Mouse (Mus musculus) granulocyte monocyte progenitor cell, adult 5-6 weeks (primary cell): ENCODE results near the gene Crebrf. TPM values are rescaled to one million over a fixed set of nuclear protein-coding genes. Genes with fewer than 3 reads are reported as not detected.

Source experiments
- ATAC-seq: replicated peaks from 2 replicates; pipeline ENCODE4 v1.8.0; 2016; ENCODE audit warnings: mild to moderate bottlenecking, moderate TSS enrichment, inconsistent platforms; ENCODE audit not compliant: poor library complexity, severe bottlenecking
- total RNA-seq, 2 experiments: library from RNA; stranded (forward) in 1 of 2; stranded (reverse) in 1 of 2; fragments of 200-712, 200-1000 nt in 1 of 2; fragments of >200 nt in 1 of 2; fragmentation: Nextera tagmentation in 1 of 2; gene quantifications; 2 replicates each; pipeline ENCODE4 v1.2.3; 2014 to 2017

Gene Crebrf
- total RNA-seq, 2 experiments from 2014 or later = 17.0 to 30.0 TPM

DNA sequence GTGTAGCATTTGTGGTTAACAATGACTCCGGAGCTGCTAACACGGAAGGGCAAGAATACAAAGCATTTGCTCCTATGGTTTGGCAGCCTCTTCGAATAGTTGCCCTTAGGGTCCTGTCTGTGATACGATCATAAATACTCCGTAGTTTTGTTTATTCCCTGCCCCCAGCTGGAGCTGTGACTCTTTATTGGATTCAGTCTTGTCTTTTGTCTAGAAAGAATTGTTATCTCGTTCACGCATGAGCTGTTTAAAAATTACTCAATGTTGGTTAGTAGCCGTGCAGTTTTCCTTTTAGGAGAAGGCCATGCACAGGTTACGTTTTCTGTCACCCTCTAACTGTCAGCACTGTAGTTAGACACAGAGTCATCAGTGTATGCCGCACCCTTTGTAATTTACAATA, 60.8 kb downstream of the Crebrf start:
- ATAC-seq = no peak

DNA sequence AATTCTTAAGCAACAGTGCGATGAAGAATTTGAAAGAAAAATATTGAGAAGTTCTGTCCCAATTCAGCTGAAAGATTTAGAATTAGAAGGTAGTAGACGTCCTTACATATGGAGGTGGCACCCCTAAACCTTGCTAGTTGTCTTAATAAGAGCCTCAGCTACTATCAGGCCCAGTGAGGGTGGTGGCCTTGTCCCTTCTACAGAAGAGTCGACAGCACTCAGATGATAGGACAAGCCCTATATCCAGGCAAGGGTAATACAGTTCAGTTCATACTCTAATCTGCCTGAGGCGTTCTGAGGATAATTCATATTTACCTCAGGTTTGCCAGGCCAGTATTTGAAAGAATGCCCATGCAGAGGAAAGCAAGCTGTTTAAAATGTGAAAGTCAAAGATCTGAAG, 62.6 kb downstream of the Crebrf start:
- no peak for ATAC-seq

DNA sequence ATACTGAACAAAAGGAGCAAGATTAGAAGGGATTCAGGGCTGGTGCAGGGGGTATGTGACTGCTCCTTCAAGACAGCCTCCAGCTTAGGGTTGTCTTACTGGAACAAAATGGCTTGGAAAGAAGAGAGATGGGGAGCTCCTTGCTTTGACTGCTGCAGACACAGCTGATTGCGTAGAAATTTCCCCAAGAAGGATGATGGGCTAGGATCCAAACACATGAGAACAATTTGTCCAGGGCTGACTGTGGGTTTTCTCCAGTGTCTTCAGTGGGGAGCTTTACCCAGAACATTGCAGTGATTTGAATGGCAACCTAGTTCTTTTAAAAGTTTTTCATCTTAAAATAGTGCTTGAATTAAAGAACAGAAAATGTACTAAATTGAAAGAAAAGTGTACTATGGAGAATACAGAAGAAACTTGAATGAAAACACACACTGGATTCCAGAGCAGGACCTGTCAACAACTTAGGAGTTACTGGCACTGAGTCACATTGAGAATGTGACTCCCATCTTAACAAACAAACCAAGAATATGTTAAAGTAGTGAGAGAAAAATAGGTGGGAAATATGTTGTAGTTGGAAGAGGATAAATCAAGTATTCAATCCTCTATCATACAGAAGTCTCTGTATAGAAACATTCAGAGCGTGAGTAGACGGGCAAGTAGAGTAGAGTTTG, 63.1 kb downstream of the Crebrf start:
- ATAC-seq = no peak

DNA sequence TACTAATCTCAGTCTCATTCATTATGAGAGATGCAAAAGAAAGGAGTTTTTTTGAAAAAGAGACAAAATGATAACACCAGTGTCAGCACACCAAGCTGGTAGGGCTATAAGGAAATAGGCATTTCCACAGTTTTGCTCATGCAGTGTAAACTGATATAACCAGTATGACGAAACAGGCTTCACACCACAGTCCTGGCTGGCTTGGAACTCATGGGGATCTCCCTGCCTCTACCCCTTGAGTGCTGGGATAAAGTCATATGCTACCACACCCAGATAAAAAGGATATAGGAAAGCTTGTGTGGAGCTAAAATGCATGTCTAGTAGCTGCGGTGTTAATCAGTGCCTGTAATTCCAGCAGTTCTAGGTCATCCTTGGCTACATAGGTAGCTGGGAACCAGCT, 64.0 kb downstream of the Crebrf start:
- no peak for ATAC-seq

DNA sequence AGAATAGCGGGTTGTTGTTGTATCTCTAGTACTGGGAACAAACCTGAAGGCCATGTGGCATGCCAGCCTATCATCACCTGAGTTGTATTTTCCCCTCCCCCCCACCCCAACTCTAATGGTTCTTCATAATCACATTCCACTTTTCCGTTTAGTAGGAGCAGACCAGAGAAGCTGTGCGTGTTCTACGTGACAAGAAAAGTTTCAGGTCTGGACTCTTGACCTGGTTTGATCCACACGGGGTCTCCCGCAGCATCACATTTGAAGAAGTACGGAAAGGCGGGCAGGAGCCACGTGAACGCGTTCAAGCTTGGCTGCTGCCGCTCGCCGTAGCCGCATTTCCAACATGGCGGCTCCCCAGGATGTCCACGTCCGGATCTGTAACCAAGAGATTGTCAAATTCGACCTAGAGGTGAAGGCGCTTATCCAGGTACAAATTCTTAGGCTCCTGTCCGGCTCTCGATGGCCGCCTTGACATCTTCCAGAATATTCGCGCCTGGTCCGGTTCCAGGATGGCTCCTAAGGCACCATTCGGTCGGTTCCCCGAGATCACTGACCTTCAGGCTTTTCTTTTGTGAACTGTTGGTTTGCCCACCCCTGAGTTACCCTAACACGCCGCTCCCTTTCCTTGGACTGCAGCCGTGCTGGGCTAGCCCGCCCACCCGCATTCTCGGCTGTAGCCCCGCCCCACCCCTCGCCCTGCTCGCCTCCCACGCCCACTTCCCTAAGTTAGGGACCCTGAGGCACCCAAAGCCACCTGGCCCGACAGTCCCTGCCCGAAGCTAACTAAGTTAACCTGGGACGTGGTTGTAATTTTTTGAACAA, 65.5 kb downstream of the Crebrf start, which contains the start of gene Bnip1:
Bnip1 (plus strand) TSS at position 317 of the 822 bp plus-strand sequence.
- peak; percentile 96 for ATAC-seq

GRCm38 (mm10) chr17:26781610-26782043, 66.2 kb downstream of the Crebrf start:
- no peak for ATAC-seq

GRCm38 (mm10) chr17:26784525-26784924, 69.1 kb downstream of the Crebrf start:
- ATAC-seq = no peak

- ATAC-seq = no peak
Observed at GRCm38 (mm10) chr17:26786586-26786985, 71.1 kb downstream of the Crebrf start.

DNA sequence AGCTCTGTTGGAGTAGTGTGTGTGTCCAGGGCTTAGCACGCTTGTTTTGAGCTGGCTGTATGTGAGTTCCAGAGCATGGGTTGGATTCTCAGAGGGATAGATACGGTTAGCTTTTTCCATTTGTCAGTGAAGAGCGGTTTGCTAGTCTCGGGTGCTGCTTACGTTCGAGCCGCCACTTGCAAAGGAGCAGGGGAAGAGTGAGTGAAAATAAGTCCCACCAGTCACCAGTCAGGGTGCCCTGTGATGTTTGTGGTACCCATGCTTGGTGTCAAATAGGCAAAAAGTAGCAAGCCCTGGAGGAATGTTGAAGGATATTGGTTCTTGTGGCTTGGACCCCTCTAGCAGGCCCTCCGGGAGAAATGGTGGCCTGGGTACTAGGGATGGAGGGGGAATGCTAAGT, 73.5 kb downstream of the Crebrf start:
- no peak for ATAC-seq

DNA sequence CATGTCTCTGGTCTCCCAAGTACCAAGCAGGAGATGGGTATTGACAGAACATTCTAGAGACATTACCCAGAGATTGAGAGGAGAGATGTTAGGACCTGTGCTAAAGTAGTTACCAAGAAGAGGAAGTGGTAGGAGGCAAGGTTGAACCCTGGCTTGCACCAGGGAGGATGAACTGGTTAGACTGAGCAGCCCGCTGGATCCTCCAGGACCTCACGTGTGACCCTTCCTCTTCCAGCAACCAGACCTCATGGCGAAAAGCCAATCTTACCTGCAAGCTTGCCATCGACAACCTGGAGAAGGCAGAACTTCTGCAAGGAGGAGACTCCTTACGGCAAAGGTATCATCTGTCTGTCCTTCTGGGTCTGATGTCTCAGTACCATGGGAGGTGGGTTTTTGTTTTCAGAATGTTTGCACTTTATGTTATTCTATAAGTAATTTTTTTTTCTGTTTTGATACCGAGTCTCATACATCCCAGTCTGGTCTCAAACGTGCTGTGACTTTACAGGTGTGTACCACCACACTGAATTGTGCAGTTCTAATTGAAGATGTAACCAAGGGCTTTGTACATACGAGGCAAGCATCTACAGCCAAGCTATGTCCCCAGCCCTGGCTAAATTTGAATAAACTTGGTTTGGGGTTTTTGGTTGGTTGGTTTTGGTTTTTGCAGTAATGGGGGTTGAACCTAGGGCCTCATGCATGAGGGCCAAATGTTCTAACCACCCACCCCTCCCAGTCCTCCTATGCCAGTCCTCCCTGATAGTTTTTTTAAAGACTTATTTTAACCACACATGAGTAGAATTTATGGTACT, 74.2 kb downstream of the Crebrf start:
- no peak for ATAC-seq

GRCm38 (mm10) chr17:26790269-26791214, 75.1 kb downstream of the Crebrf start:
- no peak for ATAC-seq

GRCm38 (mm10) chr17:26791580-26791979, 76.1 kb downstream of the Crebrf start:
- no peak for ATAC-seq

GRCm38 (mm10) chr17:26792096-26792495, 76.6 kb downstream of the Crebrf start:
- ATAC-seq = no peak

DNA sequence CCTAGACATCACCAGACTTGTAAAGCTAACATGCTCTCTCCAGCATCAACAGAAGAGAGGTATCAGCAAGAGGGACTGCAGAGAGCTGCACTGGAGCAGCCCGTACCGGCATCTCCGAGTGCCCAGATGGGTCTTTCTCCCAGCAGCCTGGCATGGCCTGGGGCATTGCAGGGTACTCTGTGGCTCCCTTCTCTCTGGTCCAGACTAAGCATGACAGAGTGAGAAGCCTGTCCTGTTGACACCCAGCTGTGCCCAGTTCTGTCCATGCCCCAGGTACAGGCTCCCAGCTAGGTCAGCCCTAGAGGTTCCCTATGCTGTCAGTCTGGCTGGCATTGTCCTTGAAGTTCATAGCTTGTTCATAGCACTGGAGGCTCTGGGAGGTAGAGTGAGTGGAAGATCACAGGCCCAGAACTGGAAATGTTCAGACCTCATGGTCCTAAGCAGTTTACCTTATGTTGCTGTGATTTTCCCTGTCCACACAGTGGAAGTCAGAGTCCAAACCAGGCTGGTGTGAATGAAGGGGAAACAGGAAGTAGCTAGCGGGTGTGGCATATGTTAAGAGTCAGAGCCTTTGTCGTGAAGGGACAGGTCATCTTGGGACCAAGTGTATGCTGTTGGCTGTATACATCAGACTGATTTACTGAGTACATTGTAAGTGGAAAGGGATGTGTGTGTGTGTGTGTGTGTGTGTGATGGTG, 77.8 kb downstream of the Crebrf start:
- ATAC-seq = peak; percentile 27; the same call in 1 of the 2 replicates

DNA sequence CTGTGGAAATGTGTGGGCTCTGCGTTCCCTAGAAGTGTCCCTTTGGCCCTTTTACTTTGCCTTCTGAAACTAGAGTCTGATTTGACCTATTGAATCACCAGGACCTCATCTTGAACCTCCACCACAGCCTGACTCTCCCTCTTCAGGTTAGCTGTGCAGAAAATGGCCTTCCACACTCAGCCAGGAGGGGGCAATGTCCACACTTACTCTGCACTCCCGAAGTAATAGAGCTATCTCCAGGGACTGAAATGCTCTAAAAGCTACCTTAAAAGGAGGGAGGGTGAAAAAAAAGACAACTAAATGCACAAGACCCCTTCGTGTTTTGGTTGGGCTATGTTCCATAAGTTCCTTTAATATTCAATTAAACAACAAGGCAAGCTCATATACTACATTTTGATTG, 79.3 kb downstream of the Crebrf start:
- ATAC-seq = peak; percentile 63

- ATAC-seq = no peak
Observed at GRCm38 (mm10) chr17:26795386-26795785, 79.9 kb downstream of the Crebrf start.

DNA sequence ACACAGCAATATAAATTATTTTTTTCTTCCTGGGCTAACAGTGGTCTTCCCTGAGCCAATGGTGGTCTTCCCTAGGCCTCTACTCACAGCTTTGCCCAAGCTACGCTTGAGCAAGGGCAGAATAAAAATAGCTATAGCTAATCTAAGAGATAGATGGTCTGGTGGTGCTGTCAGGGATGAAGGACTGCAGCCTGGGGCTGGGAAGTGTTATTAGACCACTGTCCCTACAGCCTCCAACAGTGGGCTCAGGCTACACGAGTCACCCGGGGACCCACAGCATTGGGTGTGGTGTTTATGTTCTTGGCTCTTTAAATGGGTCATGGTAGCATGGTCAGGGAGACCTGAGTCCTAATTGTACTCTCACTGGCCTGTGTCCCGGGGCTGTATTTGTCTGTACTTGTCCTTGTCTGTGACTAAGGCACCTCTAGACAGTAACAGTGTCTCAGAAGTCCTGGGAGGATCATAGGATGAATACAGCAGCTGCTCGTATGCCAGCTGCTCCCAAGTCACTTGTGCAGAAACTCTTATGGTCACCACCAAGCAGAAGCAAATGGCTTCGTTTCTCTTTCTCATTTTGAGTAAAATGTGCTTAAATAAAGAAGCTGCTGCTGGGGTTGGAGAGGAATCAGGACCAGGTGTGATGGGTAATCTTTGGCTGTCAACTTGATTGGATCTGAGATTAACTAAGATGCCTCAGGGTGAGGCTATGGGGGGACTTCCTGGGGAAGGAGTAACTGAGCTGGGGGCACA, 82.1 kb downstream of the Crebrf start:
- no peak for ATAC-seq

GRCm38 (mm10) chr17:26802886-26803285, 87.4 kb downstream of the Crebrf start:
- no peak for ATAC-seq
